Mouse (Mus musculus): ENCODE results near the gene 0610040J01Rik.
A peak's percentile ranks its signal among the peaks of the same experiment; 100 is the strongest.

0610040J01Rik gene

GRCm38 (mm10) chr5:63828380-63829185 is 16.4 kb downstream of the 0610040J01Rik start:
- no peak for DNase-seq (ENCODE audit: extremely low read depth, insufficient read length, low spot score)

DNA sequence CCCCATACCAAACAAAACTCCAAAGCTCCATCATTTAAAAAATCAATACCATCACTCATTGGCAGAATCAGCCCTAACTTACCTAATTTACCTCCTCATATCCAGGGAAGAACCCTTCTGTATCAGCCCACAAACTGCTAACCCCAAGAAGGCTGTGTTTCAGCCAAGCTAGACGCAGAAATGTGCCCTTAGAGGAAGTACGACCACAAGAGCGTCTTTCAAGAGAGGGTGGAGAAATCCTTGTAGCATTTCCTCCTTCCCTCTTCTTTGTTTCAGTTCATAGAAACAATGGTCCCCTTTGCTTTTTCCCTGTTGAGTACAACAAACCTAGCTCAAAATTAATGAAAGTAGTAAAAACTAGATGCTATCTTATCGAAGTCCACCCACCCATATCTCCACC is 18.9 kb downstream of the 0610040J01Rik start:
- DNase-seq (ENCODE audit: extremely low read depth, insufficient read length, low spot score) = no peak

GRCm38 (mm10) chr5:63833955-63834354 is 21.8 kb downstream of the 0610040J01Rik start:
- no peak for DNase-seq (ENCODE audit: extremely low read depth, insufficient read length, low spot score)

DNA sequence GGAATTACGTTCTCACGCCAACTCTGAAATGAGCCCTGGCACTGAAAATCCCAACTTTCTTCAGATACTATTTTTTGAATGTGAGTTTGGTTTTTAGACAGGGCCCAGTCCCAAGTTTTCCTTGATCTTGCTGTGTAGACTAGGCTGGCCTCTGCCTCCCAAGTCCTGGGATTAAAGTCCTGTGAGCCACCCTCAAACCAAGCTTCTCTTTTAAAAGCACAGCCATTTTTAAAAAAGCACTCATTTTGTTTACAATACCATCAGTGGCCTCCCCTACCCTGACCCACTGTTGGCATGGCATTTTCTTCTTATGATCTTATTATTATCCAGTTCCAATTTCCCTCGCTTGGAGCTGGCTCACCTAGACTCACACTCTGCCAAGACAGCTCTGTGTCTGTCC is 22.3 kb downstream of the 0610040J01Rik start:
- no peak for DNase-seq (ENCODE audit: extremely low read depth, insufficient read length, low spot score)

- no peak for DNase-seq (ENCODE audit: extremely low read depth, insufficient read length, low spot score)
These were observed 25.0 kb downstream of the 0610040J01Rik start for GRCm38 (mm10) chr5:63837115-63837514.

DNA sequence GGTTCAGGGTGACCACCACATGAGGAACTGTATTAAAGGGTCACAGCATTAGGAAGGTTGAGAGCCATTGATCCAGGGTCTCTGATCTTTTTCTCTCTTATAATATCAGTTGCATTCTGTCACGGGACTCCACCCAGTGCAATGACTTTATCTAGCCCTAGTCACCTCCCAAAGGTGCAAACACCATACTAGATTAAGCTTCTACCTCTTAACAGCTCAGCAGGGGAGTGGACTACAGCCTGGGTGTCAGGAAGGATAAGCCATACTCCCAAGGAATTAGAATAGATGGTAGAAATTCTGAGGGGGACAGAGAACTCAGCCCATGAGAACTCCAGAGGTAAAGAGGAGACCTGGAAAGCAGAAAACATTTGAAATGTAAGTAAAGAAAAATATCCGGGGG is 25.7 kb downstream of the 0610040J01Rik start:
- no peak for DNase-seq (ENCODE audit: extremely low read depth, insufficient read length, low spot score)

GRCm38 (mm10) chr5:63839801-63840416 is 27.7 kb downstream of the 0610040J01Rik start:
- DNase-seq (ENCODE audit: extremely low read depth, insufficient read length, low spot score) = no peak

- DNase-seq (ENCODE audit: extremely low read depth, insufficient read length, low spot score) = no peak
These were observed 34.9 kb downstream of the 0610040J01Rik start for GRCm38 (mm10) chr5:63847080-63847479.

DNA sequence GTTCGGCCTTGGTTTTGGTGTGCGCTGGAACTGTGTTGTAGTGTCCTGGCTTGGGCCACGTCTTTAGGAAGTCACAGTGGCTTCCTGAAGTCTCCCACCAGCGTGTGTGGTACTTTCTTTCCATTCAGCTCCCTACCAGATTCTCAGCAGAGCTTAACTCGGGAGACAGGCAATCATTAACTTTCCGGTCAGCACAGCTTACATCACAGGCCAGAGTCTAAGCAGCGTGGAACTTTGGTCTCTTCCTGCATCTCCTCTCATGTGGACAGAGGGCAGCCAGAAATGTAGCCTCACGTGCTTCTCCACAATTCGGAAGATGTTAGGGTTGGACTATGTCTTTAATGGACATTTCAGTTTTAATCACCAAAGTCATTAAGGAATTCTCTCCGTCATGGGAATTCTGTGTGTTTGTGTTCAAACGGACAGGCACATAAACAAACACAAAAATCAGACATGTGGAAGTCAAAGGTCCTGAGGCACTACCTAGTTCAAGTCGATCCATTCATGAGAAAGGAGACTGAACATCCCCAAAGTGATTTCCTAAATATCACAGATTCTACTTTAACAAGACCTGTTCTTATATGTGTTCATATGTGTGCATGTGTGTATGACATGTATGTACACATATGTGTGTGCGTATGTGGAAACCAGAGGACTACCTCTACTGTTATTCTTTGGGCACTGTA is 35.5 kb downstream of the 0610040J01Rik start:
- no peak for DNase-seq (ENCODE audit: extremely low read depth, insufficient read length, low spot score)

DNA sequence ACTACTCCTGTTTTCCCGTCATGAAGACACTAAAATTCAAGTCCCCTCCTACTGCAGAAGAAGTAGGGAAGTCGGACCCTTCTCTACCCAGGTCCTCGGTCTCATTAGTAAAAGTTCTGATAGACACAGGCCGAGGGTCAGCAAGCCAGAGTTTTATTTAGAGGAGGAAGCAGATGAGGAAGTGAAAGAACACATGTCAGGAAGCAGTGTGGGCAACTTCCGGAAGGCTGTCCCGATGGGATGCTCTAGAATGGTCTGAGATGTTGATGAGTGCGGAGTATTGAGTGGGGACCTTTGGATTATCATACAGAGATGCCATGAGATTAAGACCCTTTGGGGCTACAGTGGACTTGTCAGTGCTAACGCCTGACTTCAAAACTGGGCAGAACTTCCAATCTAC is 46.7 kb downstream of the 0610040J01Rik start:
- DNase-seq (ENCODE audit: extremely low read depth, insufficient read length, low spot score) = no peak

- DNase-seq (ENCODE audit: extremely low read depth, insufficient read length, low spot score) = no peak
These were observed 55.3 kb downstream of the 0610040J01Rik start for GRCm38 (mm10) chr5:63867421-63867820.

DNA sequence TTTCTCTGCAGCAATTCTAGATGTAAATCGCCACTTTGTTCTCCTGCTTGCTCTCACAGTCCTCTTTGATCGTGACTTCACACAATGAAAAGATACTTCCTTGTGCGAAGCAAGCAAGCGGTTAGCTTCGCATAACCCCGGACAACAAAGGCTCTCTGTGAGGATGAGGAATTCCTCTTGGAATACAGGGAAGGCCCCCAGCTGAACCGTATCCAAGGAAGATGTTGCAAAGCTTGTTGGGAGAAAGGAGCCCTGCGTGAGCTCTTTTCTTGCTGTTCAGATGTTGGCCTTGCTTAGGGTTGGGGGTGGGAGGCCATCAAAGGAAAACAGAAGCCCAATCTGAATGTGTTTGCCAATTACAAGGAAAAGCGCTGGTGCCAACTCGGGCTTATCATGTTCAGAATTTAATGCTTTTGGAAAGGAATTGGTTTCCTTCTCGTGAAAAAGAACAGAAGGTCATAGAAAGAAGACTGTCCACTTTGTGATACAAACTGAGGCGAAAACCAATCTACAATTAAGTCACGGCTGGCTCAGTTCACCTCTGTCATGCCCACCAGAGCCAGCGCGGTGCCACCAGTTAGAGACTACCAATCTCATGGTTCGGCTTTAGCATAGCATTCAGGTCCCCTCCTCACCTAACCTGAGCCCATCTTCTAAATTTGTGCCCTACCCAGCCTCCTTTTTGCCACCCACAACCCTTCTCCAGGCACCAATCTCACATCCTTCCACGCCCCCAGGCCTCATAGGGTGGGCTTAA is 60.2 kb downstream of the 0610040J01Rik start:
- DNase-seq (ENCODE audit: extremely low read depth, insufficient read length, low spot score) = no peak

DNA sequence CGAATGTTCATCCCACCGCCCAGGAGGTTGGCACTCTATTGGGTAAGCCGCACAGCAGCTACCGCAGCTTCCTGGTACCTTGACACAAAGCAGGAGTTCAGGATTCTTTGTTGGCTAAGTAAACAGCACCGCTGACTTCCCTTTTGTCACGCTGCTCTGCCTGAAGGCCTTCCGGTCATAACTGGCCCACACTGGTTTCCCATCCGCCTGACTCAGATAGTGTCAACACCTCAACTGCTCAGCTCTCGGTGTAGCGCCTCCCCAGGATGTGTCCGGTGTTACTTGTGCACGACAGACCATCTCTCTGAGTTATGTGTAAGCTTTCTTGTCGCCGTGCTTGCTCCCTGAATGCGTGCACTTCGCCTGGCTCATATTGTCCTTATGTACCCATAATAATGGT is 62.7 kb downstream of the 0610040J01Rik start:
- DNase-seq (ENCODE audit: extremely low read depth, insufficient read length, low spot score) = no peak

- no peak for DNase-seq (ENCODE audit: extremely low read depth, insufficient read length, low spot score)
These were observed 63.9 kb downstream of the 0610040J01Rik start for GRCm38 (mm10) chr5:63876081-63876480.

- no peak for DNase-seq (ENCODE audit: extremely low read depth, insufficient read length, low spot score)
These were observed 66.9 kb downstream of the 0610040J01Rik start for GRCm38 (mm10) chr5:63879026-63879425.

GRCm38 (mm10) chr5:63886292-63886691 is 74.1 kb downstream of the 0610040J01Rik start:
- no peak for DNase-seq (ENCODE audit: extremely low read depth, insufficient read length, low spot score)

- DNase-seq (ENCODE audit: extremely low read depth, insufficient read length, low spot score) = peak; percentile 23
These were observed 74.5 kb downstream of the 0610040J01Rik start for GRCm38 (mm10) chr5:63886709-63887108.

DNA sequence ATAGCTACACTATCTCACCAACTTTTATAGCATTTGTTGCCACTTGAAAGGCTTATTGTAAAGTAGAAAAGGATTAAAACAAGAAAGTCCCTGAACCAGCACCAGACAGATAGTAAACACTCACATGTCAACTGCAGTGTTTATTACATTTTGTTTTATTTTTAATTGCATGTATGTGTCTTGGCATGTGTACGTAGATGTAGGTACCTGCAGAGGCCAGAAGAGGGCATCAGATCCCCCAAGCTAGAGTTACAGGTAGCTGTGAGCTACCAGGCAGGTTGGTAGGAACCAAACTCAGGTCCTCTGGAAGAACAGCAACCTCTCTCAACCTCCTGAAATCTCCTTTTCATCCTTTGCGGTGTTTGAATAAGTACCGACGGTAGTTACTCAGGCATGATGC is 74.9 kb downstream of the 0610040J01Rik start:
- DNase-seq (ENCODE audit: extremely low read depth, insufficient read length, low spot score) = no peak

GRCm38 (mm10) chr5:63891241-63891640 is 79.1 kb downstream of the 0610040J01Rik start:
- no peak for DNase-seq (ENCODE audit: extremely low read depth, insufficient read length, low spot score)

- DNase-seq (ENCODE audit: extremely low read depth, insufficient read length, low spot score) = no peak
These were observed 79.7 kb downstream of the 0610040J01Rik start for GRCm38 (mm10) chr5:63891912-63892311.

Measured in 3134 (cell line).